Mouse (Mus musculus): ENCODE data around the gene Cnot1. TPM values are rescaled to one million over a fixed set of nuclear protein-coding genes. Genes with fewer than 3 reads are reported as not detected.

Cnot1 gene
- polyA plus RNA-seq, 1 experiment from 2014 or later: 62.8 TPM

DNA sequence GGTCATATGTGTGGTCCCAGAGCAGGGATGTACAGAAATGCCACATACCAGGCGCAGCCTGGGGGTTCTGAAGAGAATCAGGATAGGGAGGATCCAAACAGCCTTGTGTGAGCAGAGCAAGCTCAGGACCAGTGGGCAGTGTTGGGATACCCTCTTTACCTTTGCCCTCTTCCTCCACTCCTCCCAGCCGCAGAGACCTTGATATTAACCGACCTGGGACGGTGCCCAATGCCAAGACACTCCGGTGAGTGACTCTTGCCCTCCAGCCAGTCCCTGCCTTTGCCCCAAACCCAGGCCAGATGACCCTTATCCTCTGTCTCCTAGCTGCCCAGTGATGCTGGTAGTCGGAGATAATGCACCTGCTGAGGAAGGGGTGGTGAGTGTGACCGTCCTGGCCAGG lies 97.7 kb downstream of the Cnot1 start:
- H3K4me1 ChIP-seq (ENCODE audit: control insufficient read depth, insufficient read depth, low read length): peaks cover 5% of the 10 kb centered on the region; the same call in 1 of the 2 replicates
- H3K36me3 ChIP-seq (ENCODE audit: control insufficient read depth, insufficient read depth, low read length): peaks cover 40% of the 10 kb centered on the region
- no peaks in the 10 kb centered on the region for H3K9me3 ChIP-seq (ENCODE audit: control insufficient read depth, low read length)
- H3K4me2 ChIP-seq (ENCODE audit: low read depth, low read length): no peak overlapping the region
- H3K9ac ChIP-seq (replicated peaks; ENCODE audit: low read depth, low read length): no peak overlapping the region
- no peak overlapping the region for H3K27ac ChIP-seq (ENCODE audit: low read depth, low read length)
- no peak for ATAC-seq (ENCODE audit: low read depth)
- WGBS: 86% methylated on average over 7 of the region's 7 CpGs
- no peak overlapping the region for H3K4me3 ChIP-seq (ENCODE audit: low read depth, low read length)
- no peaks in the 10 kb centered on the region for H3K27me3 ChIP-seq (ENCODE audit: control insufficient read depth, insufficient read depth, low read length)

DNA sequence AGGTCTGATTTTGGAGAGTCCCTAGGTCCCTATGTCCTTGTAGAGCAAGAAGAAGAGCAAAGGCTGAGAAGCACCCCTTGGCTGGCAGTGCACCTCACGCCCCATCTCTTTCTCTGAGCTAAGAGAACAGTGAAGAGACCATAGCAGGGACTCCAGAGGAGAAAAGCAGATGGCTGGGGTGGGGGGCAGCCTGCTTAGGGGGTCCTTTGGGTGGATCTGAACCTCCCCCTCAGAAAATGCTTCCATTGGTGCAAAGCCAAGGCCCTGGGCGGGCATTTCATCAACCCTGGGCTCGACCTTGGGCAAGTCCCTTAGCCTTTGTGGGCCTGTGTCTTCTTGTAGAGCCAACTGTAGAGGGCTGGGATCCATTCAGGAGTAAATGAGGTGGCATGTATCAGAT lies 102.7 kb downstream of the Cnot1 start:
- Histone ChIP-seq H3K4me3 (ENCODE audit: low read depth, low read length) (peak overlapping the region; percentile 73), H3K27ac (ENCODE audit: low read depth, low read length) (no peak overlapping the region), H3K4me1 (ENCODE audit: control insufficient read depth, insufficient read depth, low read length) (peaks cover 28% of the 10 kb centered on the region), H3K9me3 (ENCODE audit: control insufficient read depth, low read length) (no peaks in the 10 kb centered on the region), H3K36me3 (ENCODE audit: control insufficient read depth, insufficient read depth, low read length) (peaks cover 19% of the 10 kb centered on the region; the same call in 1 of the 2 replicates), H3K27me3 (ENCODE audit: control insufficient read depth, insufficient read depth, low read length) (no peaks in the 10 kb centered on the region), H3K9ac (replicated peaks; ENCODE audit: low read depth, low read length) (peak overlapping the region; percentile 39; the same call in 1 of the 2 replicates), H3K4me2 (ENCODE audit: low read depth, low read length) (peak overlapping the region; percentile 76)
- no peak for ATAC-seq (ENCODE audit: low read depth)
- 92% methylated on average over 3 of the region's 3 CpGs for WGBS

DNA sequence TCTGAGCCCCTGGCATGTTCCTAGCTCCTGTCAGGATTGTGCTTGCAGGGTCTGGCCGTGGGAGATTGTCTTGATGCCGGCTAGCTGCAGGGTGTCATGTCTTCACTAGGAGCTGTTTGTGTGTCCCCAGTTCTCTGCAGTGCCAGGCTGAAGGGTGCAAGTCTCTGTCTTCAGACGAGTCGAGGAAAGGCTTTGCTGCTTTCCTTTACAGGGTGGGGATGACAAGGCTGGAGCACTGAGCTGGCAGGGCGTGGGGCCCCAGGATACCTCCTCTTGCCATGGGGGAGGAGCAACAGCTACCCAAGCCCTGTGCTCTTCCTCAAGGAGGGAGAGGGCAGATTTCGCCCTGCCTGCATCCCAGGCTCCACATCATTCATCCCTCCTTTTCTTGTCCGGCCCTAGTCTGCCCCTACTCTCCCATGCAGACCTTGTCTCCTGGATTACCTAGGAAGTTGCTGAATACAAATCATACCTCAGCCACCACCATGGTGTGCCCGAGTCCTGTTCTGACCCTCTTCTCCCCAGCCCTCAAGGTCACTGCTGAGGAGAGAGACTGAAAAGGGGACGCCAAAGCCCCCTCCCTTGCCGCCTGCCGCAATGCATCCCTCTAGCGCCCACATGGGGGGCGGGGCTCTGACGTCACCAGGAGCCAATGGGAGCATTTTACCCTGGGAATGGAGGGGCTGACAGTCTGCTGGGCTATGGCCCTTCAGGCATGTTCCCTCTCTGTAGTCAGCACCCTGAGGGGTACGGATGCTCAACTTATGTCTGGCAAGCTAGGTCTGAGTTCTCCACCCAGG lies 103.6 kb downstream of the Cnot1 start:
- Histone ChIP-seq H3K4me1 (ENCODE audit: control insufficient read depth, insufficient read depth, low read length) (peaks cover 28% of the 10 kb centered on the region), H3K9ac (replicated peaks; ENCODE audit: low read depth, low read length) (peak overlapping the region; percentile 88), H3K36me3 (ENCODE audit: control insufficient read depth, insufficient read depth, low read length) (peaks cover 12% of the 10 kb centered on the region; the same call in 1 of the 2 replicates), H3K4me3 (ENCODE audit: low read depth, low read length) (peak overlapping the region; percentile 73), H3K4me2 (ENCODE audit: low read depth, low read length) (peak overlapping the region; percentile 76), H3K27me3 (ENCODE audit: control insufficient read depth, insufficient read depth, low read length) (no peaks in the 10 kb centered on the region), H3K9me3 (ENCODE audit: control insufficient read depth, low read length) (no peaks in the 10 kb centered on the region), H3K27ac (ENCODE audit: low read depth, low read length) (peak overlapping the region; percentile 78)
- ATAC-seq (ENCODE audit: low read depth): peak; percentile 38
- under 1% methylated on average over 15 of the region's 15 CpGs for whole genome bisulfite sequencing

DNA sequence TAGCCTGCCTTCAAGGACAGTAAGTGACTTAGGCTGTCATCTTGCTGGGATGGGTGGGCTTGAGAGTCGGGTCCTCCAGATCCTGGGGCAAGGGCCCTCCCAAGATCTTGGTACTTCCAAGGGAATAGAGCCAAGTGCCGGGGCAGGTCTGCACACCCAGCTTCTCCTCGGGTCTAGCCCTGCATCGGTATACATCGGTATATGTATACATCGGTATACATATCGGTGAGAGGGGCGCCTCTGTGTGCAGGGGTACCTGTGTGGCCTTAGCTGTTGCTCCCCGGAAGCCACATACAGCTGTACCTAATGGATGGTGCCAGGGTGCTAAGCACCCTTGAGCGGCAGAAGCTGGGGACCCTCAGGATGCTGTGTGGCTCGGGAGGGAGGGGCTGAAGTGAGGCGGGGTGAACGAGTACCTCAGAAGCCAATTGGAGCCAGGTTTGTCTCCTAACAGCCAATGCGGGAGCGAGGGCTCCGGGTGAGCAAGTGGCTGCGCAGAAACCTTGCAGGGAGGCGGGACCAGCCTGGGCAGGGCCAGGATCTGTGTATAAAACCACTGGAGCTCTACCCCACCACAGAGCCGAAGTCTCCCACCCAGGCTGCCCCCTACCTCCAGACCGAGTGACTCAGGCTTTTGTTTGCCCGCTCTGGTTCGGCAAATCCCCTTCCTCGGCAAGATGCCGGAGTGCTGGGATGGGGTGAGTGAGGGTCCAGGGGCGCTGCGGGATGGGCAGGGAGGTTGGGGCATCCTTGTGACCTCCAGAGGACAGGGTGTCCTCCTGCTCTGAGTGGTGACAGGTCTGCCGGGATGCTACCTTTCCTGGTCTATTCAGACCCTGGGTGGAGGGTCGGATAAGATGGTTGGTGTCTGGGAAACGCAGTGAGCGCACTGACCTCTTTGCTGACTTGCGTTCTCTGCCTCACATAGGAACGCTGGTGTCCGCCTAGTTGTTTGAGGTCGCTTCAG lies 104.5 kb downstream of the Cnot1 start:
- Histone ChIP-seq H3K27ac (ENCODE audit: low read depth, low read length) (peak overlapping the region; percentile 78; the same call in 1 of the 2 replicates), H3K4me3 (ENCODE audit: low read depth, low read length) (peak overlapping the region; percentile 73), H3K4me1 (ENCODE audit: control insufficient read depth, insufficient read depth, low read length) (peaks cover 28% of the 10 kb centered on the region), H3K27me3 (ENCODE audit: control insufficient read depth, insufficient read depth, low read length) (no peaks in the 10 kb centered on the region), H3K9ac (replicated peaks; ENCODE audit: low read depth, low read length) (peak overlapping the region; percentile 88), H3K4me2 (ENCODE audit: low read depth, low read length) (peak overlapping the region; percentile 76), H3K9me3 (ENCODE audit: control insufficient read depth, low read length) (no peaks in the 10 kb centered on the region), H3K36me3 (ENCODE audit: control insufficient read depth, insufficient read depth, low read length) (peaks cover 6% of the 10 kb centered on the region; the same call in 1 of the 2 replicates)
- 3% methylated on average over 34 of the region's 34 CpGs for WGBS
- peak; percentile 94 for ATAC-seq (ENCODE audit: low read depth)

DNA sequence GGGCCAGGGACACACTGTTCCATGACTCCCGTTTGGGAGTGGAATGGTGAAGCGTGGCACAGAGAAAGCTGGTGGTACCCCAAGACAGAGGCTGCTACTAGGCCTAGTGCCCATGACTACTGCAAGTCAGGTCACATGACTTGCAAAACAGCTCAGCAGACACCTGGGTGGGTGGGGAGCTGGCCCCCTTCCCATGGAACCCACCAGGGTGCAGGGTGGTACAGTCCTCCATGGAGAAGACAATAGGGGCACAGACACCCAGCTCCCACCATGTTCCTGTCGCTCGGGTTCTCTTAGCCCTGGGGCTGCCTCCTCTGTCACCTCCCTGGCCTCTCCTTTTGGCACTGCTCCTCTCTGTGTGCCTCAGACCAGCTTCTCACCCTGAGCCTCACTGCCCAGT lies 105.5 kb downstream of the Cnot1 start:
- Histone ChIP-seq H3K27me3 (ENCODE audit: control insufficient read depth, insufficient read depth, low read length) (no peaks in the 10 kb centered on the region), H3K4me2 (ENCODE audit: low read depth, low read length) (no peak overlapping the region), H3K27ac (ENCODE audit: low read depth, low read length) (no peak overlapping the region), H3K4me1 (ENCODE audit: control insufficient read depth, insufficient read depth, low read length) (peaks cover 28% of the 10 kb centered on the region), H3K9me3 (ENCODE audit: control insufficient read depth, low read length) (no peaks in the 10 kb centered on the region), H3K4me3 (ENCODE audit: low read depth, low read length) (no peak overlapping the region), H3K36me3 (ENCODE audit: control insufficient read depth, insufficient read depth, low read length) (peaks cover 2% of the 10 kb centered on the region; the same call in 1 of the 2 replicates), H3K9ac (replicated peaks; ENCODE audit: low read depth, low read length) (no peak overlapping the region)
- ATAC-seq (ENCODE audit: low read depth): no peak
- 73% methylated on average over 4 of the region's 4 CpGs for WGBS

DNA sequence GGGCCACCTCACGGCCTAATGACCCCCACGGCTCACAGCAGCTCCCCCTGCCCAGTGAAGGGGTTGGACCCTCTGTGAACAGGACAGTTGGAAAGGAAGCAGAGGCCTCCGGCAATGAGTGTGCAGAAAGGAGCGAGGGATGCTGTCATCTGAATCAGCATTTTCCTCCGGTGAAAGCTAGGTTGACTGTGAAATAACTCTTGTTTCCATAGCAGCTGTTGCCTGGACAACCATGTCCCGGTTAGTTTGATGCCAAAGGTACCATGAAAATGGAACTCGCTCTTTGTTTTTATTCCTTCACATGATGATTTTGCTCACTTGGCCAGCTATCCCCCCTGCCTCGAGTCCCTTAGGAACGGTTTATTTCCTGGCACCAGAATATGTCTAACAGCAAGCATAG lies 107.0 kb downstream of the Cnot1 start:
- 22% methylated on average over 9 of the region's 9 CpGs for WGBS
- H3K4me3 ChIP-seq (ENCODE audit: low read depth, low read length): no peak overlapping the region
- H3K9me3 ChIP-seq (ENCODE audit: control insufficient read depth, low read length): no peaks in the 10 kb centered on the region
- H3K4me2 ChIP-seq (ENCODE audit: low read depth, low read length): no peak overlapping the region
- no peaks in the 10 kb centered on the region for H3K27me3 ChIP-seq (ENCODE audit: control insufficient read depth, insufficient read depth, low read length)
- H3K27ac ChIP-seq (ENCODE audit: low read depth, low read length): no peak overlapping the region; the same call in 1 of the 2 replicates
- H3K4me1 ChIP-seq (ENCODE audit: control insufficient read depth, insufficient read depth, low read length): peaks cover 28% of the 10 kb centered on the region
- no peaks in the 10 kb centered on the region for H3K36me3 ChIP-seq (ENCODE audit: control insufficient read depth, insufficient read depth, low read length)
- no peak for ATAC-seq (ENCODE audit: low read depth)
- no peak overlapping the region for H3K9ac ChIP-seq (replicated peaks; ENCODE audit: low read depth, low read length)

DNA sequence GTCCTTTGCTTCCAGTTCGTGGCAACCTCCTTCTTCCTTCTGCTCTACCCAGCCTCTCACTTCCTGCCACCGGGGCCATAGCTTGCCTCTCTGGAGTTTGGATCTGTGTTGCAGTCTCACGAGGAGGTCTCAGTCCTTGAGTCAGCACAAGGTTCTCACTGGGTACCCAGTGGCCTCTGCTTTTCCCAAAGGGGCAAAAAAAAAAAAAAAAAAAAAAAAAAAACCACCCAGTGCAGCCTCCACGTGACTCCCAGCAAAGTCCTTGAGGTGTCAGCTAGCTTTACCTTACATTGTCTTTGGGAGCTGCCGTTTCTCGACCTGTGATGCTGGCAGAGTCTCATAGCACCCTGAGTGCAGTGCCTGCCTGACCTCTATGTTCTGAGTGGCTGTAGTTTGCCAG lies 109.1 kb downstream of the Cnot1 start:
- H3K9ac ChIP-seq (replicated peaks; ENCODE audit: low read depth, low read length): no peak overlapping the region
- H3K4me1 ChIP-seq (ENCODE audit: control insufficient read depth, insufficient read depth, low read length): peaks cover 24% of the 10 kb centered on the region
- H3K4me2 ChIP-seq (ENCODE audit: low read depth, low read length): no peak overlapping the region
- no peak for ATAC-seq (ENCODE audit: low read depth)
- no peaks in the 10 kb centered on the region for H3K9me3 ChIP-seq (ENCODE audit: control insufficient read depth, low read length)
- H3K36me3 ChIP-seq (ENCODE audit: control insufficient read depth, insufficient read depth, low read length): no peaks in the 10 kb centered on the region
- no peak overlapping the region for H3K4me3 ChIP-seq (ENCODE audit: low read depth, low read length)
- WGBS: 49% methylated on average over 6 of the region's 6 CpGs
- no peaks in the 10 kb centered on the region for H3K27me3 ChIP-seq (ENCODE audit: control insufficient read depth, insufficient read depth, low read length)
- no peak overlapping the region for H3K27ac ChIP-seq (ENCODE audit: low read depth, low read length)

DNA sequence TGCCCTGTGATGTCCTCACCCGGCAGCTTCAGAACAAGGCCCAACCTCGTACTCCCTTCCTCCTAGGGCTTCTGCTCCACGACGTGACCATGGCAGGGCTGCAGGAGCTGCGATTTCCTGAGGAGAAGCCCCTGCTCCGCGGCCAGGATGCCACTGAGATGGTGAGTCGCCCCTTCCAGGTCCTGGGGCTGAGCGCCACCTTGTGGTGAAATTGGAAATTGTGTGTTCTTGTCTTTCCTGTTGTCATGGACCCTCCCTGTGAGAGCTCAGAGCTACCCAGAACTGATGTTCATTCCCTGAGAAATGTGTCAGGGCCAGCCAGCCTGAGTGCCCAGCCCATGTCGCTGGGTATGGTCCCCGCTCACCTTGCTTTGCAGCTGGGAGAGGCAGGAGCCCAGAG lies 110.1 kb downstream of the Cnot1 start:
- Histone ChIP-seq H3K27me3 (ENCODE audit: control insufficient read depth, insufficient read depth, low read length) (no peaks in the 10 kb centered on the region), H3K4me1 (ENCODE audit: control insufficient read depth, insufficient read depth, low read length) (peaks cover 20% of the 10 kb centered on the region), H3K27ac (ENCODE audit: low read depth, low read length) (no peak overlapping the region), H3K9ac (replicated peaks; ENCODE audit: low read depth, low read length) (no peak overlapping the region; the same call in 1 of the 2 replicates), H3K4me2 (ENCODE audit: low read depth, low read length) (no peak overlapping the region), H3K4me3 (ENCODE audit: low read depth, low read length) (no peak overlapping the region), H3K36me3 (ENCODE audit: control insufficient read depth, insufficient read depth, low read length) (no peaks in the 10 kb centered on the region), H3K9me3 (ENCODE audit: control insufficient read depth, low read length) (no peaks in the 10 kb centered on the region)
- WGBS: 1% methylated on average over 11 of the region's 11 CpGs
- ATAC-seq (ENCODE audit: low read depth): peak; percentile 68
